Mouse (Mus musculus): ENCODE measurements around the gene Cyb561d1.

Cyb561d1 gene

GRCm38 (mm10) chr3:108203212-108203611 lies 2.2 kb upstream of the Cyb561d1 start:
- no peak for DNase-seq

GRCm38 (mm10) chr3:108202506-108202905 lies 1.5 kb upstream of the Cyb561d1 start:
- DNase-seq: no peak

GRCm38 (mm10) chr3:108199231-108199630 lies 1.8 kb downstream of the Cyb561d1 start:
- no peak for DNase-seq

DNA sequence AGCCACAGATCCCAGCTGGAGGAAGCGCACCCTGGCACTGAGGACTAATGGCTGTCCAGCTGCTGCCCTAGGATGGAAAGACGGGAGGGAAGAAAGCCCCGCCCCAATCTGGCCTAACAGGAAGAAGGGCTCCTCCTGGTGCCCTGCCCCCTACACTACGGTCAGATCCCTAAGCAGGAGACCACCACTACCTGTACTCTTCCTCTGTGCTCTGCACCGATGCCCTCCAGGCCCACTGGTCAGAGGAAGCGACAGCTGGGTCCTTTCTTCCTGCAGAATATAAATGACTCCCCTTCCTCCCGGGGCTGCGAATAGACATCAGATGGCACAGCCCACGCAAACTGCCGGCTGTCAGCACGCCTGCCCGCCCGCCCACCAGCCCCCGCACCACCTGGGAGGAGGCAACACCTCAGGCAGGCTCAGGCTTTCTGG lies 3.9 kb downstream of the Cyb561d1 start:
- DNase-seq: no peak

- no peak for DNase-seq
Observed at GRCm38 (mm10) chr3:108195941-108196590, 4.9 kb downstream of the Cyb561d1 start.

GRCm38 (mm10) chr3:108195287-108195686 lies 5.7 kb downstream of the Cyb561d1 start:
- no peak for DNase-seq

DNA sequence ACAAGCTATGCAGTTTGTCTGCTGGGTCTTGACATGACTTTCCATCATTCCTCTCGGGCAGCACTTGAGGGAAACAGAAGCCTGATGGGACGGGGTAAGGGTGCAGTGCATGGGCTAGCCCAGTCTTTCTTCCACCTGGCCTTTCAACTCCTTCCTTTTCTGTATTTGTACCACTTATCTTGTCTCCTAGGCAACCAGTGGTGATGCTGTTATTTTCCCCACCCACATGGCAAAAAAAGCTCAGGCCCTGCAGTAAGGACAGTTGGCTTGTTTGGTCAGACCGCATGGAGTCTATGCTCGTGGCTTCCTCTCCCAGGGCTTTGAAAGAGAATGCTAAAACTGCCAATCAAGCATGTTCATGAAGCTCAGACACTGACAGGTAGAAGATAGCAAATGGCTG lies 7.3 kb downstream of the Cyb561d1 start:
- no peak for DNase-seq

GRCm38 (mm10) chr3:108189897-108190296 lies 11.1 kb downstream of the Cyb561d1 start:
- DNase-seq: no peak

- DNase-seq: no peak
Observed at GRCm38 (mm10) chr3:108188716-108189490, 12.1 kb downstream of the Cyb561d1 start.

DNA sequence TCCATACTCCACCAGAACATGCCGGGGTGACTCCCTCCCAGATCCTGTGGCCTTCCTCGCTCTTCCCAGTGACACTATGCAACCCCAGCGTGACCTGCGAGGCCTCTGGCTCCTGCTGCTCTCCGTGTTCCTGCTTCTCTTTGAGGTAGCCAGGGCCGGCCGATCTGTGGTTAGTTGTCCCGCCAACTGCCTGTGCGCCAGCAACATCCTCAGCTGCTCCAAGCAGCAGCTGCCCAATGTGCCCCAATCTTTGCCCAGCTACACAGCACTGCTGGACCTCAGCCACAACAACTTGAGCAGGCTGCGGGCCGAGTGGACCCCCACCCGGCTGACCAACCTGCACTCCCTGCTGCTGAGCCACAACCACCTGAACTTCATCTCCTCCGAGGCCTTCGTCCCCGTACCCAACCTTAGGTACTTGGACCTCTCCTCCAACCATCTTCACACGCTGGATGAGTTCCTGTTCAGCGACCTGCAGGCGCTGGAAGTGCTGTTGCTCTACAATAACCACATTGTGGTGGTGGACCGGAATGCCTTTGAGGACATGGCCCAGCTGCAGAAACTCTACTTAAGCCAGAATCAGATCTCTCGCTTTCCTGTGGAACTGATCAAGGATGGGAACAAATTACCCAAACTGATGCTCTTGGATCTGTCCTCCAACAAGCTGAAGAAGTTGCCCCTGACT lies 13.8 kb downstream of the Cyb561d1 start:
- no peak for DNase-seq

GRCm38 (mm10) chr3:108186098-108187047 lies 14.6 kb downstream of the Cyb561d1 start, which contains the start of gene Amigo1:
TSS of gene Amigo1 (plus strand) at chr3:108186335.
- peak; percentile 61 for DNase-seq

DNA sequence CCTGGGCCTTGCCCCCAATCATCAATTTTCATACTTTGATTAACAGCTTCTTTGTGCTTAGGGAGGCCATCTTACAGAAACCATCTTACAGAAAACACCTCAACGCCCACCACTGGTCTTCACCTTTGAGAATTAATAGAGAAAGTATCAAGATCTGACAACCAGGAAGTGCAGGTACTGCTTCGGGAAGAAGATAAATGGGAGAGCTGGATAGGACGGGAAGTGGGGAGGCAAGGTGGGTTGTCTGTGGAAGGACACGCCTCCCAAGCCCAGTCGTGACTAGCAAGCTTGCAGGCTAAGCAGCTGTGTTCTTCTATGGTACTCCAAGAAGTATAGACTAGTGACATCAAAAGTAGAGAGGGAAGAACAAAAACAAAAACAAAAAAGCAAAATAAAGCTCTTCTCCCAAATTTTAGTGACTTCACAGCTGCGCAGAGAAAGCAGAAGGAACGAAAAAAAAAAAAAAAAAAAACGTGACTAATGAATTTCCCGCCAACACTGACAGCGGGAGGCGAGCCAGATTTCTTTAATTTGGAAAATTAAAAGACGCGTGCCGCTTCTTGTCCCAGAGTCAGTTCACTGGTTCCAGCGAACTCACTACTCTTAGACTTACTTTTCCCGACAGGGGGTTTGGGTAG lies 15.4 kb downstream of the Cyb561d1 start:
- DNase-seq: no peak

GRCm38 (mm10) chr3:108184742-108185141 lies 16.3 kb downstream of the Cyb561d1 start:
- DNase-seq: no peak

GRCm38 (mm10) chr3:108180514-108180913 lies 20.5 kb downstream of the Cyb561d1 start:
- DNase-seq: no peak

- no peak for DNase-seq
Observed at GRCm38 (mm10) chr3:108178756-108179715, 22.0 kb downstream of the Cyb561d1 start.

DNA sequence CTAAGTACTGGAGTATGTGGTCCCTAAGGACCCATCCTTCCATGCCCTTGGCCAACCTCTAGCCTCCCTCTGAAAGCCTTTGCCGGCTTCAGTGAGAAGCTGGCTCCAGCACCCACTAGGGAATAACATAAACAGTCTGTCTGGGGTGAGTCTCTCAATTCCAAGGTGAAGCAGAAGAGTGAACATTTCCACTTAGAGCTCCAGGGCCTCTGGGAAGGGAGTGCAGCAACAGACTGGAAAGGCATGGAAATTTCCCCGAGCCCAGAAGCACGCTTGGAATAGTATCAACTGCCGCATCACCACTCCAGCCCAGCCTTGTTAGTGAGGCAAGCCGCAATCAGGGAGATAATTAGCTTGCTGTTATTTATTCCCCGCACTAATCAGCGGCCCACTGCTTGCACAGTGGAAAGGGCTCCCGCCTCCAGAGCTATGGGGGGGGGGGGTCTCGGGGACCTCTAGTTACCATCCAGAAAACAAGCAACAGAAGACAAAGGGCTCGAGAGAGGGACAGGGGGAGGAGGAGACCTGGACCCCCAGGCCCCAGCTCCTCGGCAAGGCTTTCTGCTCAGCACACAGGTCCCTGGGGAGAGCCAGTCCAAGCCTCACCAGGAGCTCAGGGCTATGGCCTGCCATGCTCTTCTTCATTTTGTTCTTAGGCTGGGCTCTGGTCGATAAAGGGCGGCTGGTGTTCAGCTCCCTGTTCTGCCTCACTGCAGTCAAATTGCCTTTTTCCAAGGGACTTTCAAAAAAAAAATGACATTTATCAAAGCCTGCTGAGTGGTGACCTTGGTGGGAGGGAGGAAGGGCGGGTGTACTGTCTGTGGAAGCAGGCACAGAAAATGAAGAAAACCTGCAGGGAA lies 26.1 kb downstream of the Cyb561d1 start:
- DNase-seq: no peak

DNA sequence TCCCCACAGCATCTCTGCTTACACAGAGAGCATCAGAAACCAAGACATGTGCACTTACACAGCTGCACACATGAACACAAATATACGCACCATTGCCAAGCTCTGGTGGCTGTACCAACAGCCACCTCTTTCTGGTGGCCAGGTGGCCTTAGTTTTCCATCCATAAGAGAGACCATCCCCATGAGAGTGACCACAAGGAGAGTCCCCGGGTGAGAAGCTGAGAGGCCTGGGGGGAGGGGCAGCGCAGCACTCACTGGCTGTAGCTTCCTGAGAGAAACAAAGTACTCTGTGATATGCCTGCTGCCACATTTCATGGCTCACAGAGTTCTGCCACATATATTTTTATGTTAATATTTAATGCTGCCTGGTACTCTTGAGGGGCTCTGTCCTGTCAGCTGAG lies 31.8 kb downstream of the Cyb561d1 start:
- no peak for DNase-seq

GRCm38 (mm10) chr3:108167499-108167898 lies 33.5 kb downstream of the Cyb561d1 start:
- DNase-seq: no peak

- peak; percentile 44 for DNase-seq
Observed at GRCm38 (mm10) chr3:108166486-108167211, 34.4 kb downstream of the Cyb561d1 start.
